18 mouse cellular contexts compared by ENCODE assay signal in the genomic region with DNA sequence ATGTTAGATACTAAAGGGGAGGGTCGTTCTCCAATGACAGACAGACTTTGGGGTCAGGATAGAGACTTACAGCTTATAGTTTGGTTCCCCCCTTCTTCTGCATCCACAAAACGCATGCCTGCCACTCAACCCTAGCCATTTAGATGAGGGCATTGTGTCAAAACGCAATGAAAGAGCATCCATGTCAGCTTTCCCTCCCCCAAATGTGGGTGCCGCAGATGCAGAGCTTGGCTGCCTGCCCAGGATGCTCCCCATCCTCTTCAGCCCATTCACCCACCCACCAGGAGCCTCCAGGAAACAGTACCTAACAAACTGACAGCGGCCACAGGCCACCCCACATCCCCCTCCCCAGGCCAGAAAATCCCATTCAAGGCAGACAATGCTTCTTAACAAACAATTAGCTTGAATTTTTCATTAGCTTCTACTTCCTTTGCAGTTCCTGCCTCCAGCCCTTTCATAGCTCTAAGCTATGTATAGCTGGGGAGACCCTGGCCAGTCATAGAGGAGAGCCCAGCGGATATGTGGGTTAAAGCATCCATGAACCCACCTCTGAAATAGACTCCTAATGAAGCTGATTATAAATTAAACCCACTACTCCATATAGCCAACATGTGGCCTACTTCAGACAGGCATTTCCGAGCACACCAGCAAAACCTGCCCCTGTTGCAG. TPM values are rescaled to one million over a fixed set of nuclear protein-coding genes. Genes with fewer than 3 reads are reported as not detected.
DNase-seq lines count a peak whose midpoint lies in the region; ATAC-seq lines count a peak whose summit lies in the region.
"Had no signal": no experiment of that assay in that cellular context is flagged by ENCODE, and none has a peak within 500 bp of the region (broad histone marks: within the 10 kb centered on the region; RNA-seq: fewer than 3 reads in every experiment).

No protein-coding gene starts in this region.

- H3K27ac ChIP-seq in neural tube, embryonic 12.5 days: no peak overlapping the region
- peak overlapping the region; percentile 47 for H3K27ac ChIP-seq in forebrain, embryonic 15.5 days (replicated peaks)
- no peak overlapping the region for H3K27ac ChIP-seq in hindbrain, embryonic 16.5 days (ENCODE audit: low read depth, low read length)
- peak overlapping the region; percentile 3; the same call in 1 of the 2 replicates for H3K27ac ChIP-seq in neural tube, embryonic 15.5 days (replicated peaks)

- peak; percentile 49; the same call in 1 of the 2 replicates for ATAC-seq in neural tube, embryonic 12.5 days (ENCODE audit: low FRiP score, low read depth)
- ATAC-seq in forebrain, embryonic 15.5 days (replicated peaks): peak; percentile 81
- ATAC-seq in hindbrain, embryonic 16.5 days: peak; percentile 43
- no peak for ATAC-seq in neural tube, embryonic 15.5 days (ENCODE audit: low FRiP score)
- no peak for ATAC-seq in megakaryocyte-erythroid progenitor cell, adult 5-6 weeks (replicated peaks; ENCODE audit: low FRiP score, low TSS enrichment, poor library complexity, severe bottlenecking)

- H3K4me2 ChIP-seq in neural tube, embryonic 12.5 days (replicated peaks): no peak overlapping the region
- H3K4me2 ChIP-seq in forebrain, embryonic 15.5 days (replicated peaks): no peak overlapping the region
- H3K4me2 ChIP-seq in hindbrain, embryonic 16.5 days (ENCODE audit: low read length): no peak overlapping the region
- no peak overlapping the region for H3K4me2 ChIP-seq in neural tube, embryonic 15.5 days
- H3K4me2 ChIP-seq: lung, embryonic 14.5 days had no signal

- H3K4me3 ChIP-seq in neural tube, embryonic 12.5 days: no peak overlapping the region
- no peak overlapping the region for H3K4me3 ChIP-seq in forebrain, embryonic 15.5 days
- H3K4me3 ChIP-seq in hindbrain, embryonic 16.5 days (ENCODE audit: low read length): no peak overlapping the region
- no peak overlapping the region for H3K4me3 ChIP-seq in neural tube, embryonic 15.5 days (replicated peaks)

- no peak for DNase-seq in neural tube, embryonic 10.5 days (ENCODE audit: extremely low spot score, low spot score)
- no peak for DNase-seq in urinary bladder, postnatal 36 days (ENCODE audit: low spot score in 2 of 2)
- DNase-seq: cerebellum, adult 11-12 months; kidney, adult 11 months; kidney, postnatal 4 days; liver; lung, embryonic 14.5 days had no signal

- H3K4me1 ChIP-seq in neural tube, embryonic 12.5 days: peaks cover 11% of the 10 kb centered on the region; the same call in 1 of the 2 replicates
- peaks cover 19% of the 10 kb centered on the region for H3K4me1 ChIP-seq in forebrain, embryonic 15.5 days
- H3K4me1 ChIP-seq in hindbrain, embryonic 16.5 days (ENCODE audit: control insufficient read depth, insufficient read depth, low read depth, low read length): peaks cover 3% of the 10 kb centered on the region; the same call in 1 of the 2 replicates
- peaks cover 14% of the 10 kb centered on the region for H3K4me1 ChIP-seq in neural tube, embryonic 15.5 days

- H3K9ac ChIP-seq in neural tube, embryonic 12.5 days: no peak overlapping the region
- H3K9ac ChIP-seq in forebrain, embryonic 15.5 days (replicated peaks): no peak overlapping the region
- H3K9ac ChIP-seq in hindbrain, embryonic 16.5 days (ENCODE audit: low read depth, low read length): no peak overlapping the region
- H3K9ac ChIP-seq in neural tube, embryonic 15.5 days (replicated peaks): no peak overlapping the region
- H3K9ac ChIP-seq: lung, embryonic 14.5 days had no signal

- WGBS in neural tube, embryonic 12.5 days: 52% methylated on average over 7 of the region's 7 CpGs
- 7% methylated on average over 7 of the region's 7 CpGs for WGBS in forebrain, embryonic 15.5 days
- WGBS in hindbrain, embryonic 16.5 days: 22% methylated on average over 7 of the region's 7 CpGs
- WGBS in neural tube, embryonic 15.5 days: 35% methylated on average over 7 of the region's 7 CpGs

- no peaks in the 10 kb centered on the region for H3K36me3 ChIP-seq in neural tube, embryonic 12.5 days
- no peaks in the 10 kb centered on the region for H3K36me3 ChIP-seq in forebrain, embryonic 15.5 days
- H3K36me3 ChIP-seq in hindbrain, embryonic 16.5 days (ENCODE audit: control insufficient read depth, insufficient read depth, low read length): no peaks in the 10 kb centered on the region
- H3K36me3 ChIP-seq in neural tube, embryonic 15.5 days: no peaks in the 10 kb centered on the region

- H3K9me3 ChIP-seq in neural tube, embryonic 12.5 days: no peaks in the 10 kb centered on the region
- no peaks in the 10 kb centered on the region for H3K9me3 ChIP-seq in forebrain, embryonic 15.5 days
- no peaks in the 10 kb centered on the region for H3K9me3 ChIP-seq in hindbrain, embryonic 16.5 days (ENCODE audit: control insufficient read depth, low read length)
- H3K9me3 ChIP-seq in neural tube, embryonic 15.5 days (replicated peaks): no peaks in the 10 kb centered on the region

- no peaks in the 10 kb centered on the region for H3K27me3 ChIP-seq in neural tube, embryonic 12.5 days (replicated peaks)
- no peaks in the 10 kb centered on the region for H3K27me3 ChIP-seq in forebrain, embryonic 15.5 days
- no peaks in the 10 kb centered on the region for H3K27me3 ChIP-seq in hindbrain, embryonic 16.5 days (replicated peaks; ENCODE audit: control insufficient read depth, insufficient read depth, low read length)
- no peaks in the 10 kb centered on the region for H3K27me3 ChIP-seq in neural tube, embryonic 15.5 days (replicated peaks)
- H3K27me3 ChIP-seq: CH12.LX had no signal

RNA-seq across cellular contexts. Expression of a gene that starts 31.9 kb away (rescaled TPM):
- not detected in 2 replicates for polyA plus RNA-seq in neural tube, embryonic 12.5 days (2016; fragmentation: Nextera tagmentation; extraction: Ambion mirVana)
- not detected in 2 replicates for polyA plus RNA-seq in forebrain, embryonic 15.5 days (2015; fragmentation: Nextera tagmentation; extraction: Ambion mirVana)
- polyA plus RNA-seq in hindbrain, embryonic 16.5 days (2015; fragmentation: Nextera tagmentation; extraction: Ambion mirVana): not detected in 2 replicates
- not detected in 2 replicates for polyA plus RNA-seq in neural tube, embryonic 15.5 days (2015; fragmentation: Nextera tagmentation; extraction: Ambion mirVana)
- not detected in 2 replicates for total RNA-seq in megakaryocyte-erythroid progenitor cell, adult 5-6 weeks (2014; fragmentation: Nextera tagmentation)
- not detected in 2 replicates for total RNA-seq in megakaryocyte-erythroid progenitor cell, adult 5-6 weeks (2017)
- total RNA-seq: CH12.LX; granulocyte monocyte progenitor cell, adult 5-6 weeks; left cerebral cortex, postnatal 10 days; megakaryocyte progenitor cell, adult 5-6 weeks had no signal
- polyA plus RNA-seq: heart, postnatal 0 days; lung, embryonic 14.5 days; neural tube, embryonic 11.5 days had no signal

RNA-seq across cellular contexts. Expression of a gene that starts 50.1 kb away (rescaled TPM):
- polyA plus RNA-seq in neural tube, embryonic 12.5 days (2016; fragmentation: Nextera tagmentation; extraction: Ambion mirVana): 0.37 and 0.55 TPM in 2 replicates
- 0.73 and 0.83 TPM in 2 replicates for polyA plus RNA-seq in forebrain, embryonic 15.5 days (2015; fragmentation: Nextera tagmentation; extraction: Ambion mirVana)
- 1.9 and 2.6 TPM in 2 replicates for polyA plus RNA-seq in hindbrain, embryonic 16.5 days (2015; fragmentation: Nextera tagmentation; extraction: Ambion mirVana)
- 1.8 and 2.0 TPM in 2 replicates for polyA plus RNA-seq in neural tube, embryonic 15.5 days (2015; fragmentation: Nextera tagmentation; extraction: Ambion mirVana)
- not detected in 2 replicates for total RNA-seq in megakaryocyte-erythroid progenitor cell, adult 5-6 weeks (2014; fragmentation: Nextera tagmentation)
- total RNA-seq in megakaryocyte-erythroid progenitor cell, adult 5-6 weeks (2017): not detected in 2 replicates
- total RNA-seq: CH12.LX; granulocyte monocyte progenitor cell, adult 5-6 weeks; megakaryocyte progenitor cell, adult 5-6 weeks had no signal

Comparison
In these comparisons a context has a peak if more than half of its experiments do, and no peak if none do; other contexts are left out.
1. ATAC-seq: peak in neural tube, embryonic 12.5 days (single experiment), forebrain, embryonic 15.5 days (single experiment) and hindbrain, embryonic 16.5 days (single experiment); none in neural tube, embryonic 15.5 days (single experiment) and megakaryocyte-erythroid progenitor cell, adult 5-6 weeks (single experiment).
2. H3K27ac ChIP-seq: peak in forebrain, embryonic 15.5 days (single experiment) and neural tube, embryonic 15.5 days (single experiment); none in neural tube, embryonic 12.5 days (single experiment) and hindbrain, embryonic 16.5 days (single experiment).